Mouse (Mus musculus): ENCODE measurements around the gene Gjc1.

The Gjc1 gene

DNA sequence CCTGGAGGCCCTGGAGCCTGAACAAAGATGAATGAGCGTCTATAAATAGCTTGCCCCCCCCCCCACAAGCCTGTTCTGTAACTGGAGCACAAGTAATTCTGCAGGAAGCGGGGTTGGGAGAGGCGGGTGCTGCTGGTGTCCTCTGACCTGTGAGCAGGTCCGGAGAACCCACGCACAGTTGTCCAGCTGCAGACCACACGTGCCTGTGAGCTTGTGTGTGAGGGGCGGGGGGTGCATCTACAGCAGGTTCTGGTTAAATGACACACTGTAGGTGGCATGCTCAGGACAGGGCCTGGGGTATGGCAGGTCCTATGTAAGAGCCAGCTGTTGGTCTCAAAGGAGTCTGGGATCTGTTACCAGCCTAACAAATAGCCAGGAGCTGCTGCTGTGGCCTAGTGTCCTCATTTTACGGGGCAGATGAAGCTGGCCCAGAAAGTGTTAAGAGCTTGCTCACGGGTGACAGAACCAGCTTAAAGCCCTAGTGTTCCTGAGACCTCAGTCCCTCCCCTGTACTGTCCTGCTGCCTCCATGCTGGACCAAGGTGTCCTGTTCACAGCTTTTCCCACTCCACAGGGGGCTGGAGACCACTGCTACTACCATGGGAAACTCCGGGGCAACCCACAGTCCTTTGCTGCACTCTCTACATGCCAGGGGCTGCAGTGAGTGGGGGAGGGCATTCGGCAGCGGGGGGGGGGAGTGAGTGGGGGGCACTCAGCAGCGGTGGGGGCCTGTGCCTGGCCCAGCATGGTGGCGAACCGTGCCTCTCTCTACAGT lies 48.7 kb downstream of the Gjc1 start:
- DNase-seq = peak; percentile 59

DNA sequence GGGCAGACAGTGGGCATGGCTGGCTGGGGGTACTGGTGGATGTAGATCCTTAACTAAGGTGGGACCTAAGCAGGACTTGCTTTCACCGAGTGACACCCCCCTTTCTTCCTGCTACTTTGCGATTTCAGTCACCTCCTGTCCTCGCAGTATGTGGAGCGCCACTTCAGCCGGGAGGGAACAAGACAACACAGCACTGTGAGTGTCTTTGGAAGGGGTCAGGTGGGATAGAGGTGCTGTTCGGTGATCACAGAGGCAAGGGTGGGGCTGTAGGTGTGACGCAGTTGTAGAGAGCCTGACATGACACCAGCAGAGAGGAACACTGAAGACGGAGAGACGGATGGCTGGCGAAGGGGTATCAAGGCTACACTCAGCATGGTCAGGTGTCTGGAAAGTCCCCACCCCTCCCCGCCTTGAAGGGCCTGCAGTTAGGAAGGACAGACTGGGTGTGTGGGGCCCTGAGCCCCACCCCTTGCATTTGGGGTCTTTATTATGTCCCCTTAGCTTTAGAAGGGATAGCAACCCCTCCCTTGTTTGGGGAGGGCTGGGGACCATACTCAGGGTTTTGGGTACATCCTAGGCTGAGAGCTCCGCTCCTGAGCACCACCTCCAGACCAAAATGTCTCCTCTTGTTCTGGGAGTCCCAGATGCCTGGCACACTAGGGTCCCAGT lies 49.4 kb downstream of the Gjc1 start:
- DNase-seq = peak; percentile 59

DNA sequence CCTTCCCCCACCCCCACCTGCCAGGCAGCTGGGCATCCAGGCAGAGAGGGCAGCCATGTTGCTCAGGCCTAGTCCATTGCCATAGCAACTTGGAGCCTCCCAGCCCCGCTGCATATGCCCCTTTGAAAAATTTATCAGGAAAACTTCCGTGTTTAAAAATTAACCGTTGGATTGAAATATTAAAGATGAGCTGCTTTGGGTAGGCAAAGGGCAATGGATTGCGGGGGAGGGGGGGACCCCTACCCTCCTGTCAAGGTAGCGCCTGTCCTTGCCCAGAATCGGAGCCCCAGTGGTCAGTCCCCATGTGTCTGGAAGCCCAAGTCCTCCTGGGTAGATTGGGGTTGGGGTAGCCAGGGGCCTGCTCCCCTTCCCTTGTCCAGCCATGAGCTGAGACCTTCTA lies 50.4 kb downstream of the Gjc1 start:
- DNase-seq = peak; percentile 58

DNA sequence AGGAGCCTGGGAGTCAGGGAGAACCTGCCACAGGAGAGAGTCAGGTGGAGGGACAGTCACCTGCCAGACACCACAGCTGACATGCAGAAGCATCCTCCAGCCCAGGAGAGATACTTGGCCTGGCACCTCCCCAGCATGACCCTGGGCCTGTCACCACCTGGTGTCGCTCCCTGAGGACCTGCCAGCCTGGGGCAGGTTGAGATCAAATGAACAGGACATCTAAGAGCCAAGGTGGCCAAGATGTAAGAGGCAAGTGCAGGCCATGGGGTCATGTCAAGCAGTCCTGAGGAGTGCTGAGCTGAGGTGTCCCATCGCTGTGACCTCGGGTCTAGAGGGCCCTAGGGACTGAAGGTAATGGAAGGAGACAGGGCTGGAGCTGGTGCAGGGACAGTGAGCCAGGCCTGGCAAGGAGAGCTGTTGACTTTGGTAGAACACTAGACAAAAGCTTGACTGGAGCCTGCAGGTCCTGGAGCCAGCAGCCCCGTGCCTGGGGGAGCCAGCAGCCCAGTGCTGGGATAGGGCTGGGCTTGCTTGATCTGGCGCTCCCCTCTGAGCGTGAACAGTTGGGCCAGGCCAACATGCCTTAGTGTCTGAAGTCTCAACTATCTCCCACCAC lies 52.3 kb downstream of the Gjc1 start:
- DNase-seq = no peak

DNA sequence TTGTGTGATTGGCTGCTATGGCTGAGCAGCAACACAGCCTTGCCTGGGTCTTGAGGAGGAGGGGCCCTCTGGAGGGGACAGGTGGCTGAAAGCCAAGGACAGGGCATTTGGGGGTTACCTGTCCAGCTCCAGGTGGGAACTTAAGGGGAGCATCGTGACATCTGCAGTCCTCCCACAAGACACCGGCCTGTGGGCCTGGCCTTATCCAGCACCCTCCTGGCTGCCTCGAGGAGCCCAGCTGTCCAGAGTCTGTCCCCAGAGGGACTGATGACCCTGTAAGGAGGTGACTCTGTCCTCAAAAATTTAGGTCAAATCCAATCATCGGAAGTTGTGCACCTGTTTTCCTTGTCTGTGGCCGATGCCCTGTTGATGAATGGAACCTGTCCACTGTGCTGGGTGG lies 54.1 kb downstream of the Gjc1 start:
- DNase-seq = no peak

DNA sequence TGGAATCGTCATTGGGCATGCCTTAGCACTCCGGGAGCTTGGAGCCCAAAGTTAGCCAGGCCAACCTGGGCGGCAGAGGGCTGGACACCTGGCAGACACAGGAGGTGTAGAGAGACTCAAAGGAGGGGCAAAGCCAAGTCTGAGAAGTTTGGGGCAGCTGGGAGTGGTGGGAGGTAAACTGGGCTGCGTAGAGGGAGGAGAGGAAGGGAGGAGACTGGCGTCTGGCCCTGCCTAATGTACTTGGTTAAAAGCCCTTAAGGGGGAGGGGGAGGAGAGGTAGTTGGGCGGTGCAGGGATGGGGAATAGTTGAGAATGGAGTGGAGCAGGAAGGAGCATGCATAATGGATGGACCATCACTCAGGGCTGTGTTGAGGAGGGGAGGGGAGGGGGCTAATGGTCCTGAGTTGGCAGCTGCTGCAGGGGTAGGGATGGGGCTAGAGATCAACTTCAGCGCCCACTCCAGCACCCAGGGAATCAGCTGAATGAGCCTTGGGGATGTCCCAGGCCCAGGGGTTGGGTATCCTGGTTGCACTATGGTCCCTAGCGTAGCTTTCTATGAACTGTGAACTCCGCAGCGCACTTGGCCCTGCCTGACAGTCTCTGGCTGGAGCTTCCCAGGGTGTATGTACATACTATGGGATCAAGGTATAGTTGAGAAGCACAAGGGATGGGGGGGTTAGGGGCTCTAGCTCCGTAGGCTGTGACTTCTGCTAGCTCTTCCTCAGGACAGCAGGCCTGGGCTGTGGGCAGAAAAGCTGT lies 56.3 kb downstream of the Gjc1 start:
- DNase-seq = peak; percentile 81

DNA sequence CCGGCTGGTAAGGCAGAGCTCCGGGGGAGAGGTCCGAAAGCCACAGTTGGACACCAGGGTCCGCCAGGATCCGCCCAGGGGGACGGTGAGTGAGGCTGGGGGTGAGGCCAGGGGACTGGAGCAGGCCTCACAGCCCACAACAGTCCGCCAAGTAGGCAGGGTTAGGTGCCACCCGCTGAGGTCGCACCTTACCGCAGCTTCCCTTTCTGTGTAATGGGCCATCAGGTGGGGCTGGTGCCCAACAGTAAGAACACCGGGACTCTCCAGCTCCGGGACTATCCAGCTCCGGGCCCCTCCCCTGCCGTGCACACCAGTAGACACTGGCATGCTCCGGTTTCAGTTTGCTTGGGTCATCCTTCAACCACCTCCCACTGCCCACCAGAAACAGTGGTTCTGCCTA lies 57.3 kb downstream of the Gjc1 start:
- DNase-seq = peak; percentile 72

DNA sequence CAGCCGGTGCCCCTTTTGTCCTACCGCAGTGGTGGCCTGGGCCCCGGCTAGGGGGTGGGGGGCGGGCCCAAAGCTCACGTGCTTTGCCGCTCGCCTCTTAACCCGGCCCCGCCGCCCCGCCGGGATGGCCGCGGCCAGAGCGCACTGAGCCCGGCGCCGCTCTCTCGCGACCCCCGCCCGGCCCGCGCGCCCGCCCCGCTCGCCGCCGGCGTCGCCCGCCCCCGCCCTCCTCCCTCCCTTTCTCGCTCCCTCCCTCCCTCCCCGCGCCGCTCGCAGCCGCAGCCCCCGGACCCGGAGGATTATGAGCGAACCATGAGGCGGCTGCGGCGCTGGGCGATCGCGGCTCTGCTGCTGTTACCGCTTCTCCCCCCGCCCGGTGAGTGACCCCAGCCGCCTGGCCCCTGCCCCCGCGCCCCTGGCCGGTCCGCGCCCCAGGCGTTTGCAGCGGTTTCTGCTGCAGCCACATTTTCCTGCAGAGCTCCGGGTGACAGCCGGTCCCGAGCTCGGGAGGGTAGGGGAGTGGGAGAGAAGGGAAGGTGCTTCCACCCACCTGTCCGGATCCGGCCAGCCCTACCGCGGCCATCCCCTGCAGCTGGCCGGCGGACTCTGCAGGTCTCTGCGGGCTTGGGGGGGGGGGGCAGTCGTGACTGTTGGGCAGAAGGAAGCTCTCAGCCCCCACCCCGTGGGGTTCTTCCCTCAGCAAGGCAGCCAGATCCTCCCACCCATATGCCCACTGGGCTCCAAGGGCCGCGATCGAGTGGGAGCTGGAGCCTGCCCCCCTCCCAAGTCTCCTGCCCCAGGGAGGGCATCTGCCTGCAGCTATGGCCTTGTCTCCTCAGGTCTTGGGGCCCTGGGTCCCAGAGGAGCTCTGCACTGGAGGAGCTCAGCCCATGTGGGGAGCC lies 57.9 kb downstream of the Gjc1 start, which contains the start of gene Adam11:
TSS of gene Adam11 (plus strand) at position 131 of the 902 bp plus-strand sequence.
- peak; percentile 67 for DNase-seq

DNA sequence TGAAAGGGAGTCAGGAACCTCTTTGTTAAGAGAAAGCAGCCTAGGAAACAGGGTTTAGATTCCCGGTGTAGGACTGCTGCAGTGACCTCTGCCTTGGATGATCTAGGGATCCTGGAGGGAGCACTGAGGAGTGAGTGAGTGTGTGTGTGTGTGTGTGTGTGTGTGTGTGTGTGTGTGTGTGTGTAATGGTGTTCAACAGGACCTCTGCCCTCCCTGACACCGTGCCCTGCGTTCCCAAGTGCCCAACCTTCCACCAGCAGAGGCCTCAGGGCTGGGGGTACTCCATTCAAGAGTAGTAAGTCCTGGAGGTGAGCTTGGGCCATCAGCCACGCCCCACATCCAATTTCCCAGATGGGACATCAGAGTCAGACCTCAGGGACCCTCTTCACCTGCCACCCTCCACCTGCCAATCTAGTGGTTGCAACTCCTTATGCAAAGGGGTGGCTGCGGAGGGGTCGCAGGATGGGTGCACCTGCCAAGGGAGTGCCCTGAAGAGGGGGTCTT lies 58.6 kb downstream of the Gjc1 start:
- no peak for DNase-seq

DNA sequence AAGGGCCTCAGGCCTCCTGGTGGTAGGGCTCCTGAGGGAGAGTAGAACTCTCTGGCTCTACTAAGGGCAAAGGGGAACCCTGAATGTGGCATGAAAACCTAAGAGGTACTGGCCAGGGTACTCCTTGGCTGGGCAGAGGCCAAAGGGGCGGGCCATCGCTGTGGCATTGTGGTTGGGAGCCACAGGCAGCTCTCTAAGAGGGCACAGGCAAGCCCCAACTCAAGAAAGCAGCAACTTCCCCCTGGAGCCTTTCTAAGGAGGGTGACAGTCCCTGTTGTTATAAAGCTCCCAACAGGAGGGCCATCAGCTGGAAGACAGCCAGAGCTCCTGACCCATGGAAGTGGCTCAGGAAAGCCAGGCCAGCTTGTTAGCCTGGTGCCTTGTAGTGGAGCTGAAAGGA lies 60.5 kb downstream of the Gjc1 start:
- DNase-seq = peak; percentile 62

DNA sequence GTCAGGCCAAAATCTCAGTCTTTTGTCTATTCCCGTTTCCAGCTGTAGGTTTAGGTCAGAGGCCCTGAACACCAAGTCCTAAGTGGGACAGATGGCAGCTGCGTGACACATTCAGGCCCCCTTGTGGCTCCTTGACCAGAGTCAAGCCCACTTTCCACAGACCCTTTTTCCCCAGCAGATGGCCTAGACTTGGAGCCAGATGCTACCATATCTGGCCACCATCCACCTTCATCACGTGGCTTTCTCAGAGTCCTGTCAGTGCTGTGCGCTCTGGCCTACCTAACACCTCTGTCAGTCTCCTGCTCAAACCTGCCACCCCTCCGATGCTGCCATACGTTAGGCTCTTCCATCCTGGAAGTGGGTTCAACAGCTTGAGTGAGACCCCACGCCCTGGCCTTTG lies 64.1 kb downstream of the Gjc1 start:
- DNase-seq = no peak

DNA sequence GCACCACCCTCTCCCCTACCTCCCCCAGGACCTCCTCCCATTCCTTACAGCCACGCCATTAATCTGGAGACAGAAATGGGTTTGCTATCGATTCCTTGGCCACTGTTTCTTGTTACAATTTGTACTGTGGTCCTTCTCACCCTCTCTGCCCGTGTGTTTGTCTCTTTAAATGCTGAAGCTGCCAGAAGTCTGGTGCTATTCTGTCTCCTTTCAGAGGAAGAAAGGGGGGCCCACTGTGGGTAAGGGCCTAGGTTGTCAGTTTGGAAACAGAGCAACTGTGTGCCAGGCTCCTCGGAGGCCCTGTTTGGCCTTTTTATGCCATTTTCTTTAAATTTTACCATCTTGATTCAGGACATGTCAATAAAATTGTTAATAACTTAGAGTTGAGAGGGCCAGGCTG lies 65.1 kb downstream of the Gjc1 start:
- no peak for DNase-seq

DNA sequence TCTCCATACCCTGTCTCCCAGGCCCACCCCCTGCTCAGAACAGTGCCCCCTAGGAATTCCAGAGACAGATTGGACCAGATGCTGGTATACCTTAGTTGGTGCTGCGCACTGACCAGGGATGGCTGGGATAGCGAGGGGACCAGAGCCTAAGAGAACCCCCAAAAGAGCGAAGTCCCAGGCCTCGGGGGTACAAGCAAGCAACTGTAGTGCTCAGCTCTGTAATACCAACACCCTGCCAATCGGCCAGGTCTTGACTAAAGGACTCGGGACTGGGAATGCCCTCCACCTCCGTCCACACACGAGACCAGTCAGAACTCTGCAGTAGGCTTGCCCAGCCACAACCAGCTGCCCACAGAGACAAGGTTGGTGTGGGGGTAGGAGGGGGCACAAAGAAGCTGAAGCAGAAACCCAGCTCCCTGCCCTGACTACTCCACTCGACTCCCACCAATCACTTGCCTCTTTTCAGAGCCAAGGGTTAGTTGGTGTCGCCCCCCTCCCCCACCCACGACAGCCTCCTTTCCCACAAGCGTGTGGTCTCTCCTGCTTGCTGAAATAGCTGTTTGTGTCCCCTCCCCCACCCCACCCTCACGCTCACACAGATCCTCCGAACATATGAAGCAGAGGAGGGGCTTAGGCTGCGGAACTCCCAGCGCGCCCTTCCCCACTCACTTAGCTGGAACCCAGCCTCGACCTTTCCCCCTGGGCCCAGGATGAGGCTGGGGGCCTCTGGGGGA lies 65.7 kb downstream of the Gjc1 start:
- DNase-seq = no peak

DNA sequence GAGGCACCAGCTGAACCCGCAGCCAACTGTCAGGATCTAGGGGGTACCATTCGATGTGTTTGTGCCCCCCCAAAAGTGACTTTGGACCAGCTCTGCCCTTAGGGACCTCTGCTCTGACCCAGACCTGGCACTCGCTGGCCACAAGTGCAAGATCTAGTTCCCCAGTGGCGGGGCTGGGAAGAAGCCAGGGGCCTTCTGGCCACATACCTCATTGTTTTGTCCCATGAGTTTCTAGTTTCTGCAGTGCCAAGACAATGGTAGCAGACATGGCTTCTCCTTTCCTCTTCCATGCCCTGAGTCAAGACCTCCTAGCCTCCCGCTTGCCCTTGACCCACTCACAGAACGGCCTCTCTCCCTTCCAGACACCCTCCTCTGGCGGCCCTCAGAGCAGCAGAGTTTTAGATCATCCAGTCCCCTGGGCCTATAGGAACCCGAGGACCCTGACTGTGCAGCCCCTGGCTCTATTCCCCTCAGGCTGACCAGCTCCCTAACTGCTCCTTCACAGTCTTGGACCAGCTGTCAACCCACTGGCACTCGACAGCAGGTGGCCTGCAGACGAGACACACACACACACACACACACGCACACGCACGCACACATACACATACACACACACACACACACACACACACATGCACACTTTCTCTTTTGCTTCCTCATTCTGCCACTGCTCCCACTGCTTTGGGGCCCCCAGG lies 66.5 kb downstream of the Gjc1 start:
- peak; percentile 49 for DNase-seq

DNA sequence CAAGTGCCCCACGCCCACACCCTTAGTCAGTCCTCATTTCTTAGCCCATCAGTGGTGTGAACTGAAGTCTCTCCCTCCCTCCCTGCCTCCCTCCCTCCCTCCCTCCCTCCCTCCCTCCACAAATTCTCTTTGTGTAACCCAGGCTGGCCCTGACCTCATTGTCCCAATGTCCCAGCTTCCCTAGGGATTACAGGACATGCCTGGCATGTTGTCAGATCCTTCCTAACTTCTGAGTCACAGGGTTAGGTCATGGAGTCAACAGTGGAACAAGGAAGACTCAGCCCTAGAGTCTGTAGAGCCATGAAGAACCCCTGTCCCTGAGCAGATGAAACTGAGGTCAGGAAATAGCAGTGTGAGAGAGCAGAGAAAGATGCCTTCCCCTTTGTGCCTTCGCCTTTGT lies 69.8 kb downstream of the Gjc1 start:
- no peak for DNase-seq

All from cerebellum, adult 9-10 months (tissue).